Mouse (Mus musculus): ENCODE measurements around the gene Mrc1. TPM values are rescaled to one million over a fixed set of nuclear protein-coding genes. Genes with fewer than 3 reads are reported as not detected.

Mrc1 gene
- total RNA-seq, 2 experiments from 2014 or later = 49.7 to 56.3 TPM

GRCm38 (mm10) chr2:14239151-14239550 is 10.0 kb downstream of the Mrc1 start:
- no peak for DNase-seq (ENCODE audit: low spot score in 2 of 2)

- no peak for DNase-seq (ENCODE audit: low spot score in 2 of 2)
Observed at GRCm38 (mm10) chr2:14244157-14244556, 15.0 kb downstream of the Mrc1 start.

GRCm38 (mm10) chr2:14244668-14245067 is 15.5 kb downstream of the Mrc1 start:
- no peak for DNase-seq (ENCODE audit: low spot score in 2 of 2)

GRCm38 (mm10) chr2:14249839-14250564 is 20.8 kb downstream of the Mrc1 start:
- no peak for DNase-seq (ENCODE audit: low spot score in 2 of 2)

- DNase-seq (ENCODE audit: low spot score in 2 of 2) = no peak
Observed at GRCm38 (mm10) chr2:14251938-14252337, 22.7 kb downstream of the Mrc1 start.

- no peak for DNase-seq (ENCODE audit: low spot score in 2 of 2)
Observed at GRCm38 (mm10) chr2:14258345-14258850, 29.2 kb downstream of the Mrc1 start.

- no peak for DNase-seq (ENCODE audit: low spot score in 2 of 2)
Observed at GRCm38 (mm10) chr2:14262090-14262489, 32.9 kb downstream of the Mrc1 start.

- no peak for DNase-seq (ENCODE audit: low spot score in 2 of 2)
Observed at GRCm38 (mm10) chr2:14269160-14269559, 40.0 kb downstream of the Mrc1 start.

- DNase-seq (ENCODE audit: low spot score in 2 of 2) = no peak
Observed at GRCm38 (mm10) chr2:14272088-14272487, 42.9 kb downstream of the Mrc1 start.

GRCm38 (mm10) chr2:14275796-14276195 is 46.6 kb downstream of the Mrc1 start:
- no peak for DNase-seq (ENCODE audit: low spot score in 2 of 2)

- DNase-seq (ENCODE audit: low spot score in 2 of 2) = no peak
Observed at GRCm38 (mm10) chr2:14279256-14279655, 50.1 kb downstream of the Mrc1 start.

GRCm38 (mm10) chr2:14279795-14280194 is 50.6 kb downstream of the Mrc1 start:
- no peak for DNase-seq (ENCODE audit: low spot score in 2 of 2)

- DNase-seq (ENCODE audit: low spot score in 2 of 2) = peak; percentile 84 to 90
Observed at GRCm38 (mm10) chr2:14295334-14295733, 66.1 kb downstream of the Mrc1 start.

- DNase-seq (ENCODE audit: low spot score in 2 of 2) = no peak
Observed at GRCm38 (mm10) chr2:14312505-14313380, 83.6 kb downstream of the Mrc1 start.

GRCm38 (mm10) chr2:14315113-14315512 is 85.9 kb downstream of the Mrc1 start:
- DNase-seq (ENCODE audit: low spot score in 2 of 2) = no peak

- peak; percentile 52 to 78 for DNase-seq (ENCODE audit: low spot score in 2 of 2)
Observed at GRCm38 (mm10) chr2:14341652-14342308, 112.6 kb downstream of the Mrc1 start.

GRCm38 (mm10) chr2:14342309-14342839 is 113.2 kb downstream of the Mrc1 start:
- peak in 1 of 2 experiments; percentile 23 for DNase-seq (ENCODE audit: low spot score in 2 of 2)

Data from gastrocnemius, postnatal 4 days (tissue).